Mouse (Mus musculus) brown adipose tissue, adult 24 weeks (tissue): Measurements from ENCODE around the gene Ptcd3. TPM values are rescaled to one million over a fixed set of nuclear protein-coding genes. Genes with fewer than 3 reads are reported as not detected.

ENCODE experiments used
- H3K27ac ChIP-seq: fragments of 200-500 bp; replicated peaks from 2 replicates; pipeline ENCODE4 v1.5.1; 2012; ENCODE audit warnings: low read depth, mild to moderate bottlenecking, low read length
- H3K4me1 ChIP-seq: fragments of 200-500 bp; 2 replicates; pipeline ENCODE4 v1.6.1; 2012; ENCODE audit warnings: low read length, mixed read lengths; ENCODE audit not compliant: control insufficient read depth, insufficient read depth, insufficient read length
- H3K4me3 ChIP-seq: fragments of 200-500 bp; 2 replicates; pipeline ENCODE4 v1.5.1; 2012; ENCODE audit warnings: low read depth, mild to moderate bottlenecking, low read length, moderate library complexity; ENCODE audit not compliant: insufficient read depth
- polyA plus RNA-seq: library from polyadenylated mRNA; stranded (reverse); fragments of >200 nt; gene quantifications from 2 replicates; pipeline ENCODE4 v1.2.4, GENCODE M21; 2012; ENCODE audit not compliant: missing spikeins, insufficient read depth, insufficient read length

The Ptcd3 gene
- polyA plus RNA-seq, 1 experiment = 147 TPM

GRCm38 (mm10) chr6:71830690-71831580, 77.6 kb downstream of the Ptcd3 start, which contains the start of gene Immt:
Gene Immt (plus strand): TSS chr6:71831331.
- Histone ChIP-seq H3K4me3 (peak within 1 kb of the TSS; percentile 83), H3K27ac (peak within 1 kb of the TSS; percentile 92), H3K4me1 (no peaks in the 10 kb centered on the region)

Other genes starting within 250 kb of the Ptcd3 start
- 0.79 and 1.4 TPM in 2 replicates for gene Reep1, start 201.2 kb downstream of the Ptcd3 start, polyA plus RNA-seq
- 94.4 and 122 TPM in 2 replicates for gene Mrpl35, start 81.8 kb downstream of the Ptcd3 start, polyA plus RNA-seq
- gene Immt, start 77.4 kb downstream of the Ptcd3 start, polyA plus RNA-seq = 660 and 701 TPM in 2 replicates
- 11.1 and 12.6 TPM in 2 replicates for gene Polr1a, start 303 bp upstream of the Ptcd3 start, polyA plus RNA-seq
- gene St3gal5, start 188.8 kb upstream of the Ptcd3 start, polyA plus RNA-seq = 20.7 and 69.6 TPM in 2 replicates